Mouse (Mus musculus): ENCODE results near the gene Ammecr1.

Gene Ammecr1

GRCm38 (mm10) chrX:142914208-142914607, 52.3 kb downstream of the Ammecr1 start:
- DNase-seq (ENCODE audit: low spot score), result no peak

GRCm38 (mm10) chrX:142903854-142904253, 62.7 kb downstream of the Ammecr1 start:
- no peak for DNase-seq (ENCODE audit: low spot score)

- no peak for DNase-seq (ENCODE audit: low spot score)
Observed at GRCm38 (mm10) chrX:142902599-142902998, 63.9 kb downstream of the Ammecr1 start.

- DNase-seq (ENCODE audit: low spot score), result no peak
Observed at GRCm38 (mm10) chrX:142901915-142902314, 64.6 kb downstream of the Ammecr1 start.

- DNase-seq (ENCODE audit: low spot score), result no peak
Observed at GRCm38 (mm10) chrX:142898295-142898887, 68.1 kb downstream of the Ammecr1 start.

- no peak for DNase-seq (ENCODE audit: low spot score)
Observed at GRCm38 (mm10) chrX:142897477-142898000, 69.0 kb downstream of the Ammecr1 start.

GRCm38 (mm10) chrX:142895316-142895715, 71.2 kb downstream of the Ammecr1 start:
- no peak for DNase-seq (ENCODE audit: low spot score)

- no peak for DNase-seq (ENCODE audit: low spot score)
Observed at GRCm38 (mm10) chrX:142885962-142886361, 80.6 kb downstream of the Ammecr1 start.

- DNase-seq (ENCODE audit: low spot score), result no peak
Observed at GRCm38 (mm10) chrX:142883593-142883992, 82.9 kb downstream of the Ammecr1 start.

- no peak for DNase-seq (ENCODE audit: low spot score)
Observed at GRCm38 (mm10) chrX:142882255-142882654, 84.3 kb downstream of the Ammecr1 start.

- no peak for DNase-seq (ENCODE audit: low spot score)
Observed at GRCm38 (mm10) chrX:142869844-142870243, 96.7 kb downstream of the Ammecr1 start.

- DNase-seq (ENCODE audit: low spot score), result no peak
Observed at GRCm38 (mm10) chrX:142848032-142848431, 118.5 kb downstream of the Ammecr1 start.

- DNase-seq (ENCODE audit: low spot score), result no peak
Observed at GRCm38 (mm10) chrX:142846266-142846665, 120.3 kb downstream of the Ammecr1 start.

GRCm38 (mm10) chrX:142841916-142842315, 124.6 kb downstream of the Ammecr1 start:
- no peak for DNase-seq (ENCODE audit: low spot score)

- DNase-seq (ENCODE audit: low spot score), result no peak
Observed at GRCm38 (mm10) chrX:142839411-142839810, 127.1 kb downstream of the Ammecr1 start.

- DNase-seq (ENCODE audit: low spot score), result no peak
Observed at GRCm38 (mm10) chrX:142838841-142839240, 127.7 kb downstream of the Ammecr1 start.

GRCm38 (mm10) chrX:142837316-142837715, 129.2 kb downstream of the Ammecr1 start:
- no peak for DNase-seq (ENCODE audit: low spot score)

- DNase-seq (ENCODE audit: low spot score), result no peak
Observed at GRCm38 (mm10) chrX:142836399-142836798, 130.1 kb downstream of the Ammecr1 start.

- no peak for DNase-seq (ENCODE audit: low spot score)
Observed at GRCm38 (mm10) chrX:142834807-142835206, 131.7 kb downstream of the Ammecr1 start.

- DNase-seq (ENCODE audit: low spot score), result no peak
Observed at GRCm38 (mm10) chrX:142833164-142833796, 133.2 kb downstream of the Ammecr1 start.

GRCm38 (mm10) chrX:142832221-142832620, 134.3 kb downstream of the Ammecr1 start:
- no peak for DNase-seq (ENCODE audit: low spot score)

GRCm38 (mm10) chrX:142830572-142830971, 136.0 kb downstream of the Ammecr1 start:
- no peak for DNase-seq (ENCODE audit: low spot score)

GRCm38 (mm10) chrX:142829866-142830470, 136.6 kb downstream of the Ammecr1 start:
- DNase-seq (ENCODE audit: low spot score), result no peak
